Mouse (Mus musculus): ENCODE measurements around the gene Olfr518. TPM values are rescaled to one million over a fixed set of nuclear protein-coding genes. Genes with fewer than 3 reads are reported as not detected.
A peak's percentile ranks its signal among the peaks of the same experiment; 100 is the strongest.

The Olfr518 gene
- total RNA-seq (2014; rRNA removed) (not detected in 2 replicates), polyA plus RNA-seq (2015; fragmentation: Nextera tagmentation; extraction: Ambion mirVana) (not detected in 2 replicates)

DNA sequence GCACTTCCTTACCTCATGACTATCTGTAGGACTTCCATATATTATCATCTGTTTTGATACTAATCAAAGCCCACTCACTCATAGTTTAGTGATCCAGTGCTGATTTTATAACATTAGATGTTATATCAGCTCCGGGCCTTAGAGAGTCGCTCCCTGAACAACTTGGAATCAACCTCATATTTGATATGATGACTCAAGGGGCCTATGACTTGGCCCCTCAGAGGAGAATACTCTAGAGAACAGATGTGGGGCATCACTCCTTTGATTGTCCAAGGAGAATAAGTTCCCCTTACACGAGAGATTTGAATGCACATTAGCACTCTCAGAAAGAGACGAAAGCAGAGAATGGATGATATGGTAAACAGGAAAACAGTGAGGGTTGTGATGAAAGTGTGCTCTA, at the start of gene Olfr518:
Olfr518 (minus strand) TSS at position 101 of the 400 bp plus-strand sequence.
- no peak within 1 kb of the TSS for H3K4me2 ChIP-seq (ENCODE audit: low read depth, low read length)
- no peak within 1 kb of the TSS for H3K4me3 ChIP-seq (ENCODE audit: low read length)
- no peak for DNase-seq (ENCODE audit: low spot score)
- 73% methylated on average over 4 of the region's 4 CpGs for WGBS
- no peaks in the 10 kb centered on the region for H3K36me3 ChIP-seq (ENCODE audit: insufficient read depth, low read length)
- no peaks in the 10 kb centered on the region for H3K9me3 ChIP-seq (ENCODE audit: low read length)
- H3K27me3 ChIP-seq (ENCODE audit: insufficient read depth, low read length), result no peaks in the 10 kb centered on the region
- H3K4me1 ChIP-seq (ENCODE audit: insufficient read depth, low read length), result no peaks in the 10 kb centered on the region
- H3K9ac ChIP-seq (replicated peaks; ENCODE audit: low read length), result no peak within 1 kb of the TSS
- ATAC-seq, result no peak
- no peak within 1 kb of the TSS for H3K27ac ChIP-seq
- no peak for TF ChIP-seq CTCF (IDR thresholded peaks at IDR 0.05; ENCODE audit: low read depth)

- 5% methylated on average over 50 of the region's 50 CpGs for WGBS
- Histone ChIP-seq H3K4me3 (ENCODE audit: low read length) (peak within 1 kb of the TSS; percentile 99), H3K36me3 (ENCODE audit: insufficient read depth, low read length) (peaks cover 11% of the 10 kb centered on the region), H3K4me1 (ENCODE audit: insufficient read depth, low read length) (peaks cover 11% of the 10 kb centered on the region), H3K27ac (peak within 1 kb of the TSS; percentile 92), H3K4me2 (ENCODE audit: low read depth, low read length) (peak within 1 kb of the TSS; percentile 70), H3K9me3 (ENCODE audit: low read length) (no peaks in the 10 kb centered on the region), H3K9ac (replicated peaks; ENCODE audit: low read length) (peak within 1 kb of the TSS; percentile 95), H3K27me3 (ENCODE audit: insufficient read depth, low read length) (no peaks in the 10 kb centered on the region)
- ATAC-seq (peak; percentile 99), DNase-seq (ENCODE audit: low spot score) (peak; percentile 99)
- peak; percentile 93 for TF ChIP-seq CTCF (IDR thresholded peaks at IDR 0.05; ENCODE audit: low read depth)
These were observed 49.3 kb upstream of the Olfr518 start, which contains the start of gene Eif3f for GRCm38 (mm10) chr7:108933794-108934731. Gene Eif3f (plus strand): TSS chr7:108934417.

DNA sequence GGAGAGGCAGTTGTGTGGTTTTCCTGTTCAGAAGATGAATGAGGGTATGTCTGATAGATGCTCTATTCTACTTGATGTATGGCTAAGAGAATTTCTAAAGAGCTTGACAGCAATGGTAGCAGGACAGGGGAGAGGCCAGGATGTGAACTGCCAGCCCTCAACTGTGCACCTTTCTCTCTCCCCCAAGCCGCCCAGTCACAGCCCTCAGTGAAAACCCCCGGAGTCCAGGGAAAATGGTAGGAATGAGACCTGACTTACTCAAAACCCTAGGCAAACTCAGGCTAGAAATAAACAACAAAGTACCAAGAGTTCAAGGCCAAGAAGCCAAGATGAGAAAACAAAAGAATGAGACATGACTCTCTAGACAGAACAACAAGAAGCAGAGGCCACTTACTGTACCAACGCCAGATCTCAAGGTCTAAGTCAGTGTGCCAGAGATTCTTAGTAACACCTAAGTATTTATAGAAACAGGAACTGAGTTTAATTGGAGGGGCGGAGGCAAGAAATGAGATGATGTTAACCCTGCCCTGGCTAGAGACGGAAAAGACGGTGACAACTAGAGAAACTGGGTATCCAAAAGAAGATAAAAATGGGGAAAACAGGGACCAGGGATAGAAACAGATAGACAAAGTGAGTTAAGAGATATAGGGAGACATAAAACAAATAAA, 45.1 kb upstream of the Olfr518 start, which contains the start of gene Nlrp10:
Nlrp10 (minus strand) TSS at position 453 of the 668 bp plus-strand sequence.
- TF ChIP-seq CTCF (IDR thresholded peaks at IDR 0.05; ENCODE audit: low read depth), result no peak
- Histone ChIP-seq H3K9ac (replicated peaks; ENCODE audit: low read length) (no peak within 1 kb of the TSS), H3K27ac (no peak within 1 kb of the TSS), H3K4me2 (ENCODE audit: low read depth, low read length) (no peak within 1 kb of the TSS), H3K36me3 (ENCODE audit: insufficient read depth, low read length) (no peaks in the 10 kb centered on the region), H3K9me3 (ENCODE audit: low read length) (no peaks in the 10 kb centered on the region), H3K4me3 (ENCODE audit: low read length) (no peak within 1 kb of the TSS), H3K27me3 (ENCODE audit: insufficient read depth, low read length) (no peaks in the 10 kb centered on the region), H3K4me1 (ENCODE audit: insufficient read depth, low read length) (no peaks in the 10 kb centered on the region)
- DNase-seq (ENCODE audit: low spot score) (no peak), ATAC-seq (no peak)
- WGBS, result 83% methylated on average over 6 of the region's 6 CpGs

DNA sequence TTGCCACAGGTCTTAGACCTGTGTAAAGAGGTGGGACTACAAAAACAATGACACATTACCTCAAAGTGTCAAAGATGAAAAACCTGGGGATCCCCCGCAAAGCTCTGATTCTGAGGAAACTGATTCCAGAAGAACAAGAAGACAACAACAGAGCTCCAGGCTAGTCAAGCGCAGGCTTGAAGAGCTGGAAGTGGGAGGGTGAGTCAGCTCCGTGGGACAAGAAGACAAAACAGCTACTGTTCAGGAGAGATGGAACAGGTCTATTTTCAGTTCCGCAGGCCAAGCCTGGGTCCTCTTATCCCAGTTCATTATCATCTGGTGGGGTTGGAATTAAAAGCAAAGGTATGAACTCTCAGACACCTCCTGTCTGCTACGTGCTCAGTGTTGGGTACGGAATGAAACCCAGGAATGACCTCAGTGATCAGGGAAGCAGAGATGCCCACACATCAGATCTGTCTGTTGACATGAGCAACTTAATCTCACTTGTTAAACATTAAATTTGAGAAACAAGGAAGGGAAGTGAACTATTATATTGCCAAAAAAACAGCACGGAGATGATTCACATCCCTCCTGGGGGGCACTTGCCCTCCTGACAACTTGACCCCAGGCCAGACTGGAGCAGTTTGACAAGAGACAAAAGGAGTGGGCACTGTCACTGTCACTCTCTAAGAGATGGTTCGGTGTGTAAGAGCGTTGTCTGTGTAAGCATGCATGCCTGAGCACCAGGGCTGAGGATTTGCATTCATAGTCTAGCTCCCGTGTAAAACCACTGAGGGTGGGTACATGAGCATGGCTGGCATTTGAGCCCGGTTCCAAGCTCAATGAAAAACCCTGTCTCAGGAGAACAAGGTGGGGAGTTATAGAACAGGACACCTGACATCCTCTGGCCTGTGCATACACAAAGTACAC, 43.7 kb upstream of the Olfr518 start:
- H3K4me2 ChIP-seq (ENCODE audit: low read depth, low read length), result no peak overlapping the region
- no peaks in the 10 kb centered on the region for H3K4me1 ChIP-seq (ENCODE audit: insufficient read depth, low read length)
- no peaks in the 10 kb centered on the region for H3K36me3 ChIP-seq (ENCODE audit: insufficient read depth, low read length)
- H3K9me3 ChIP-seq (ENCODE audit: low read length), result no peaks in the 10 kb centered on the region
- no peak overlapping the region for H3K27ac ChIP-seq
- DNase-seq (ENCODE audit: low spot score), result no peak
- TF ChIP-seq CTCF (IDR thresholded peaks at IDR 0.05; ENCODE audit: low read depth), result no peak
- no peak overlapping the region for H3K9ac ChIP-seq (replicated peaks; ENCODE audit: low read length)
- ATAC-seq, result no peak
- H3K27me3 ChIP-seq (ENCODE audit: insufficient read depth, low read length), result no peaks in the 10 kb centered on the region
- WGBS, result 79% methylated on average over 11 of the region's 11 CpGs
- no peak overlapping the region for H3K4me3 ChIP-seq (ENCODE audit: low read length)

DNA sequence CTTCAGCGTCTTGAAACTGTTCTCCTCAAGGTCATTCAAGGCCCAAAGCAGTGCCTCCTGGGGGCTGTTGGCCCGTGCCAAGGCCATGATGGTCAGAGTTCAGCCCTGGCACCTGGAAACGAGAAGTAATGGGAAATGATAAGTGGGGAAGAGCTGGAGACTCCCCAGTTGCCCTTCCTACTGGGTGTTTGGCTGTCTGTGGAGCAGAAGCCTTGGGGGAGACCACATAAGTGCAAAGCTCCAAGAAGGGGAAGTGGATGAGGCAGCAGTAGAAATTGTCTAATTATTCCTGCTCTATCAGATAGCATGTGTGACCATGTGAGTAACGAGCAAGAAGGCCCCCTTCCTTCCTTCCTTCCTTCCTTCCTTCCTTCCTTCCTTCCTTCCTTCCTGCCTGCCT, 42.2 kb upstream of the Olfr518 start:
- no peak for TF ChIP-seq CTCF (IDR thresholded peaks at IDR 0.05; ENCODE audit: low read depth)
- no peak overlapping the region for H3K27ac ChIP-seq
- ATAC-seq (no peak), DNase-seq (ENCODE audit: low spot score) (no peak)
- H3K4me1 ChIP-seq (ENCODE audit: insufficient read depth, low read length), result no peaks in the 10 kb centered on the region
- H3K27me3 ChIP-seq (ENCODE audit: insufficient read depth, low read length), result no peaks in the 10 kb centered on the region
- no peak overlapping the region for H3K4me3 ChIP-seq (ENCODE audit: low read length)
- H3K4me2 ChIP-seq (ENCODE audit: low read depth, low read length), result no peak overlapping the region
- no peak overlapping the region for H3K9ac ChIP-seq (replicated peaks; ENCODE audit: low read length)
- WGBS, result 72% methylated on average over 4 of the region's 4 CpGs
- no peaks in the 10 kb centered on the region for H3K9me3 ChIP-seq (ENCODE audit: low read length)
- no peaks in the 10 kb centered on the region for H3K36me3 ChIP-seq (ENCODE audit: insufficient read depth, low read length)

- WGBS, result 82% methylated on average over 2 of the region's 2 CpGs
- no peak for ATAC-seq
These were observed 19.2 kb upstream of the Olfr518 start for GRCm38 (mm10) chr7:108903969-108904368.

More at GRCm38 (mm10) chr7:108903969-108904368, 19.2 kb upstream of the Olfr518 start:
- Histone ChIP-seq H3K4me2 (ENCODE audit: low read depth, low read length) (no peak overlapping the region), H3K27me3 (ENCODE audit: insufficient read depth, low read length) (no peaks in the 10 kb centered on the region), H3K9me3 (ENCODE audit: low read length) (no peaks in the 10 kb centered on the region), H3K4me1 (ENCODE audit: insufficient read depth, low read length) (no peaks in the 10 kb centered on the region), H3K4me3 (ENCODE audit: low read length) (no peak overlapping the region), H3K36me3 (ENCODE audit: insufficient read depth, low read length) (no peaks in the 10 kb centered on the region), H3K27ac (no peak overlapping the region), H3K9ac (replicated peaks; ENCODE audit: low read length) (no peak overlapping the region)
- no peak for DNase-seq (ENCODE audit: low spot score)
- TF ChIP-seq CTCF (IDR thresholded peaks at IDR 0.05; ENCODE audit: low read depth), result no peak

Measured in hindbrain, postnatal 0 days (tissue).